Mouse (Mus musculus) T-helper 17 cell (primary cell): Measurements from ENCODE around the gene Rps16.
"Not testable (repeated sequence)": the region's sequence is repeated elsewhere in the genome, so short reads cannot be mapped to it uniquely, and the experiment has no call there.

Experiments used
- in situ Hi-C, 2 experiments: fragments of 300-600 bp; cut with MboI, MseI; formaldehyde crosslinking; loops; 1 replicate in 1 of 2; 2 replicates in 1 of 2; pipeline ENCODE4 v1.15.1; 2025; ENCODE audit warnings: high pct_unique_total_duplicates in 2 of 2

Gene Rps16

GRCm38 (mm10) chr7:28386877-28387276, 36.4 kb downstream of the Rps16 start:
- in situ Hi-C loops = not testable (repeated sequence)

GRCm38 (mm10) chr7:28387384-28387783, 36.9 kb downstream of the Rps16 start:
- in situ Hi-C loops = not testable (repeated sequence)

GRCm38 (mm10) chr7:28390331-28390730, 39.9 kb downstream of the Rps16 start:
- in situ Hi-C loops = no loop called here

GRCm38 (mm10) chr7:28392429-28393271, 42.2 kb downstream of the Rps16 start, which contains the start of the genes Med29 and Paf1:
Gene Med29 (minus strand): TSS chr7:28392708.
Gene Paf1 (plus strand): TSS chr7:28392951.
- in situ Hi-C loops = no loop called here

GRCm38 (mm10) chr7:28393272-28393951, 43.0 kb downstream of the Rps16 start:
- in situ Hi-C loops = no loop called here

GRCm38 (mm10) chr7:28395425-28395824, 45.0 kb downstream of the Rps16 start:
- in situ Hi-C loops = loop anchor here in 1 of 2 experiments (5.0 kb wide), 1 partner anchor 33 kb away; no protein-coding TSS in a partner anchor

- in situ Hi-C loops = loop anchor here in 1 of 2 experiments (5.0 kb wide), 1 partner anchor 36 kb away; no protein-coding TSS in a partner anchor
Observed at GRCm38 (mm10) chr7:28398000-28398399, 47.5 kb downstream of the Rps16 start.

- in situ Hi-C loops = loop anchor here in 1 of 2 experiments (5.0 kb wide), 1 partner anchor 37 kb away; no protein-coding TSS in a partner anchor
Observed at GRCm38 (mm10) chr7:28398696-28399340, 48.4 kb downstream of the Rps16 start.

GRCm38 (mm10) chr7:28401030-28401429, 50.6 kb downstream of the Rps16 start:
- in situ Hi-C loops = no loop called here

GRCm38 (mm10) chr7:28401942-28402341, 51.5 kb downstream of the Rps16 start:
- in situ Hi-C loops = no loop called here
